Mouse (Mus musculus) cerebellum, adult 2 months (tissue): ENCODE data around the gene Picalm. TPM values are rescaled to one million over a fixed set of nuclear protein-coding genes. Genes with fewer than 3 reads are reported as not detected.
A peak's percentile ranks its signal among the peaks of the same experiment; 100 is the strongest.
"Not testable (repeated sequence)": the region's sequence is repeated elsewhere in the genome, so short reads cannot be mapped to it uniquely, and the experiment has no call there.

ENCODE experiments used
- DNase-seq, 2 experiments: peaks; one replicate each; pipeline ENCODE4 v3.0.0; 2021
- H3K27ac ChIP-seq: fragments of 200-500 bp; 2 replicates; pipeline ENCODE4 v1.5.1; 2012; ENCODE audit warnings: low read length, control low read depth, inconsistent platforms; ENCODE audit not compliant: insufficient read depth
- H3K27me3 ChIP-seq: fragments of 200-500 bp; 2 replicates; pipeline ENCODE4 v1.6.1; 2012; ENCODE audit warnings: inconsistent platforms, mild to moderate bottlenecking, low read length, moderate library complexity; ENCODE audit not compliant: control insufficient read depth, insufficient read depth
- H3K4me1 ChIP-seq: fragments of 200-500 bp; 2 replicates; pipeline ENCODE4 v1.6.1; 2011; ENCODE audit warnings: low read length; ENCODE audit not compliant: control insufficient read depth, insufficient read depth
- H3K4me3 ChIP-seq: fragments of 200-500 bp; replicated peaks from 2 replicates; pipeline ENCODE3; 2011; ENCODE audit warnings: mild to moderate bottlenecking, low read depth, low read length, control low read depth; ENCODE audit not compliant: insufficient read depth
- CTCF ChIP-seq: fragments of 200-500 bp; IDR thresholded peaks from 2 replicates; pipeline ENCODE4 v1.5.1; 2011; ENCODE audit warnings: low read depth, mild to moderate bottlenecking, control low read depth, low read length, moderate library complexity, borderline replicate concordance; ENCODE audit not compliant: insufficient read depth
- POLR2A ChIP-seq: fragments of 200-500 bp; IDR thresholded peaks from 2 replicates; pipeline ENCODE4 v1.6.1; 2011; ENCODE audit warnings: low read length, control low read depth, borderline replicate concordance; ENCODE audit not compliant: insufficient read depth
- WGBS: fragments of 180-500 bp; shearing (Covaris S2); methylation state at CpG from one replicate; pipeline ENCODE4 v1.1.7; 2018; 5-methylcytosine and 5-hydroxymethylcytosine counted together
- polyA plus RNA-seq: library from polyadenylated mRNA; depleted of rRNA; stranded (reverse); fragments of >200 nt; gene quantifications from 2 replicates; pipeline ENCODE4 v1.2.3, GENCODE M21; 2012

Gene Picalm
- polyA plus RNA-seq, 1 experiment: 156 TPM

DNA sequence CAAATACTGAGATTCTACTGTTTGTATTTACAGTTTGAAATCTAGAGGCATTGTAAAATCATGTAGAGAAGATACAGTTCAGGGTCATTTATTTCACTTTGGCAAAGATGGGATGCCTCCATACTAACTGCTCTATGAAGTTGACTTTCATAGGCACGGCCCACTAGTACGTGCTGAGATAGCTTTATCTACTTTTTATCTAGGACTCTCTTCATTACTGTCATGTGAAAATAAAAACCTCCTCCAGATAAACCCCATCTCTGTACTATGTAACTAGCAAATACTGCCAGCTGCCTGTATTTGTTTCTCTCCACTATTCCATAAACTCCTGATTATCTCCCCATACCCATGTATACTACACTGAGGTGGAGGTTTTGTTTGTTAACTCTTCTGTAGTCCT, 18.0 kb downstream of the Picalm start:
- H3K27ac ChIP-seq: no peak overlapping the region
- H3K4me1 ChIP-seq: peaks cover 27% of the 10 kb centered on the region; the same call in 1 of the 2 replicates
- H3K27me3 ChIP-seq: no peaks in the 10 kb centered on the region
- no peak for DNase-seq
- TF ChIP-seq POLR2A (no peak), CTCF (no peak)
- 71% methylated on average over 2 of the region's 2 CpGs for WGBS
- no peak overlapping the region for H3K4me3 ChIP-seq

GRCm38 (mm10) chr7:90148516-90148915, 18.5 kb downstream of the Picalm start:
- DNase-seq: no peak
- Histone ChIP-seq H3K27ac (no peak overlapping the region), H3K27me3 (no peaks in the 10 kb centered on the region), H3K4me3 (no peak overlapping the region), H3K4me1 (peaks cover 24% of the 10 kb centered on the region; the same call in 1 of the 2 replicates)
- TF ChIP-seq POLR2A: no peak
- no peak for TF ChIP-seq CTCF
- 58% methylated on average over 1 of the region's 1 CpGs for WGBS

DNA sequence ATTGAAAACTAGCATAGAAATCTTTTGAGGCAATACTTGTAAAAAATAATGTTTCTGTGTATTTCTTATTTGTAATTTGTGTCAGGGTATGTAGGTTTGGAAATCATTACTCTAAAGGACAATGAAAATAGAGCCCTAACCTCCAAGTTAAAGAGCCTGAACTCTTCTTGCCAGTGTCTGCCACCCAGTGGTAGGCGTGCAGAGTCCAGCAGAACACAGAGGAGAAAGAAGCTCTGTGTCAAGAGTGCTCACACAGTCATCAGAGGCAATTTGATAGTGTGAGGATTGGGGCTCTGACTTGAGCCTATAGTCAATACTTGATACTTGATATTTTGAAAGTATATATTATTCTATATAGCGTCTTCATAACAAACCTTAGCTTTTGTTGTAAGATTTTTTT, 20.3 kb downstream of the Picalm start:
- peak; percentile 91 for TF ChIP-seq CTCF
- TF ChIP-seq POLR2A: no peak
- WGBS: 47% methylated on average over 2 of the region's 2 CpGs
- Histone ChIP-seq H3K27me3 (no peaks in the 10 kb centered on the region), H3K4me3 (no peak overlapping the region), H3K27ac (no peak overlapping the region), H3K4me1 (peaks cover 24% of the 10 kb centered on the region; the same call in 1 of the 2 replicates)
- peak; percentile 69 to 75 for DNase-seq

- DNase-seq: peak in 1 of 2 experiments; percentile 37
- TF ChIP-seq POLR2A: no peak
- no peak for TF ChIP-seq CTCF
- Histone ChIP-seq H3K27ac (no peak overlapping the region; the same call in 1 of the 2 replicates), H3K4me1 (no peaks in the 10 kb centered on the region; the same call in 1 of the 2 replicates), H3K27me3 (no peaks in the 10 kb centered on the region), H3K4me3 (no peak overlapping the region)
- WGBS: 0% methylated on average over 2 of the region's 2 CpGs
Measured at GRCm38 (mm10) chr7:90158034-90158433, 28.0 kb downstream of the Picalm start.

- no peak for DNase-seq
Measured at GRCm38 (mm10) chr7:90160598-90160997, 30.6 kb downstream of the Picalm start.

GRCm38 (mm10) chr7:90164276-90164675, 34.3 kb downstream of the Picalm start:
- DNase-seq: no peak
- TF ChIP-seq POLR2A (no peak), CTCF (no peak)
- WGBS: 96% methylated on average over 1 of the region's 1 CpGs
- Histone ChIP-seq H3K27me3 (no peaks in the 10 kb centered on the region), H3K27ac (no peak overlapping the region), H3K4me1 (no peaks in the 10 kb centered on the region), H3K4me3 (no peak overlapping the region)

More at GRCm38 (mm10) chr7:90160598-90160997, 30.6 kb downstream of the Picalm start:
- H3K4me3 ChIP-seq: no peak overlapping the region
- H3K27ac ChIP-seq: no peak overlapping the region
- no peaks in the 10 kb centered on the region for H3K27me3 ChIP-seq
- WGBS: 95% methylated on average over 5 of the region's 5 CpGs
- TF ChIP-seq POLR2A (no peak), CTCF (no peak)
- H3K4me1 ChIP-seq: no peaks in the 10 kb centered on the region; the same call in 1 of the 2 replicates

DNA sequence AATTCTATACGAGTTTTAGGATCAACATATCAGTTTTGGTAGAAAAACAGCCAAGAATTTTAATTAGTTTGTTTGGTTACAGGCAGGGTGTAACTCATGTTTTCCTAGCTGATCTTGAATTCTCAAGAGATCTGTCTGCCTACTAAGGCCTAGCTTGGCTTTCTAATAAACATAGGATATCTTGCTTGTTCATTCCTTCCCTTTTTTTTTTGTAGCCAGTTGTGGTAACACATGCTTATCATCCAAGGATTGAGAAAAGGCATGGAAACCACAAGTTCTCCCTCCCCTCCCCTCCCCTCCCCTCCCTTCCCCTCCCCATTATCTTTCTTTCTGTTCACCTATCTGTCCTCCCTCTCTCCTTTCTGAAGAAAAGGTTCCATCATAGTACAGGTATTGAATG, 36.0 kb downstream of the Picalm start:
- H3K27ac ChIP-seq: no peak overlapping the region
- no peak overlapping the region for H3K4me3 ChIP-seq
- DNase-seq: no peak
- WGBS: 80% methylated on average over 1 of the region's 1 CpGs
- H3K27me3 ChIP-seq: no peaks in the 10 kb centered on the region
- H3K4me1 ChIP-seq: no peaks in the 10 kb centered on the region
- TF ChIP-seq CTCF: no peak
- no peak for TF ChIP-seq POLR2A

DNA sequence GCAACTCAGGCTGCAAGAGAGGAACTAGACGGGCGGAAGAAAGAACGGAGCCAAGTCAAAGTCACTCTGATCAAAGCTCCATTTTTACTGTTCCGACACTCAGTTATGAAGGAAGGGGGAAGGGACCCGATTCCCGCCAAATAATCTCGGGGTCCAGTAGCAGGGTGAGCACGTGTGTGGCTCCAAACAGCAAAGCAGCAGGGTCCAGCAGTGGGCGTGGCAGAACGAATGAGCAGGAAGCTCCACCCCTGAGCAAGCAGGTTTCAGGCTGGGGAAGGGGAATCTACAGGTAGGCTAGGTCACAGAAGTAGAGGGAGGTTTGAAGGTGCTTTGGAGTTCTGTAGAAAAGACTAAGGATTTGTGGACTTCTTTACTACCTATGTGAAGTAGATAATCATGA, 37.8 kb downstream of the Picalm start:
- not testable (repeated sequence) for H3K4me3 ChIP-seq, H3K4me1 ChIP-seq, DNase-seq, H3K27me3 ChIP-seq, H3K27ac ChIP-seq
- WGBS: 72% methylated on average over 10 of the region's 10 CpGs

- H3K27me3 ChIP-seq: no peaks in the 10 kb centered on the region
- no peaks in the 10 kb centered on the region for H3K4me1 ChIP-seq
- no peak overlapping the region for H3K27ac ChIP-seq
- no peak for DNase-seq
- 93% methylated on average over 1 of the region's 1 CpGs for WGBS
- H3K4me3 ChIP-seq: no peak overlapping the region
- TF ChIP-seq CTCF (no peak), POLR2A (no peak)
Measured at GRCm38 (mm10) chr7:90173778-90174177, 43.8 kb downstream of the Picalm start.
